Mouse (Mus musculus) forebrain, embryonic 12.5 days (tissue): ENCODE measurements at regions not wholly inside any gene's neighbourhood (a gene's known extent, or its start where the extent isn't known, plus 50 kb on each side); places are given as distances from the start of the nearest gene placed in this dataset.
"Not testable (repeated sequence)": the region's sequence is repeated elsewhere in the genome, so short reads cannot be mapped to it uniquely, and the experiment has no call there.

ENCODE experiments used
- ATAC-seq: fragments of 200-750 bp; cut with Nextera tagmentation; 2 replicates; pipeline ENCODE4 v1.8.0; 2017; ENCODE audit warnings: moderate TSS enrichment; ENCODE audit not compliant: low FRiP score
- H3K27ac ChIP-seq: fragments of 300-500 bp; sonication (generic); 2 replicates; pipeline ENCODE4 v1.5.1; 2016; ENCODE audit warnings: mild to moderate bottlenecking
- H3K27me3 ChIP-seq: fragments of 300-500 bp; sonication (generic); 2 replicates; pipeline ENCODE4 v1.6.1; 2016; ENCODE audit warnings: mild to moderate bottlenecking
- H3K36me3 ChIP-seq: fragments of 300-500 bp; sonication (generic); replicated peaks from 2 replicates; pipeline ENCODE4 v1.6.1; 2016; ENCODE audit warnings: mild to moderate bottlenecking
- H3K4me1 ChIP-seq: fragments of 300-500 bp; sonication (generic); 2 replicates; pipeline ENCODE4 v1.6.1; 2016
- H3K4me2 ChIP-seq: fragments of 300-500 bp; sonication (generic); 2 replicates; pipeline ENCODE4 v1.6.1; 2016; ENCODE audit warnings: mild to moderate bottlenecking, moderate library complexity
- H3K4me3 ChIP-seq: fragments of 300-500 bp; sonication (generic); replicated peaks from 2 replicates; pipeline ENCODE4 v1.5.1; 2016; ENCODE audit warnings: mild to moderate bottlenecking
- H3K9ac ChIP-seq: fragments of 300-500 bp; sonication (generic); 2 replicates; pipeline ENCODE4 v1.6.1; 2016; ENCODE audit warnings: mild to moderate bottlenecking
- H3K9me3 ChIP-seq: fragments of 300-500 bp; sonication (generic); 2 replicates; pipeline ENCODE4 v1.6.1; 2016
- WGBS: fragments of 180-500 bp; shearing (Covaris S2); methylation state at CpG from one replicate; pipeline ENCODE4 v1.1.7; 2016; 5-methylcytosine and 5-hydroxymethylcytosine counted together

DNA sequence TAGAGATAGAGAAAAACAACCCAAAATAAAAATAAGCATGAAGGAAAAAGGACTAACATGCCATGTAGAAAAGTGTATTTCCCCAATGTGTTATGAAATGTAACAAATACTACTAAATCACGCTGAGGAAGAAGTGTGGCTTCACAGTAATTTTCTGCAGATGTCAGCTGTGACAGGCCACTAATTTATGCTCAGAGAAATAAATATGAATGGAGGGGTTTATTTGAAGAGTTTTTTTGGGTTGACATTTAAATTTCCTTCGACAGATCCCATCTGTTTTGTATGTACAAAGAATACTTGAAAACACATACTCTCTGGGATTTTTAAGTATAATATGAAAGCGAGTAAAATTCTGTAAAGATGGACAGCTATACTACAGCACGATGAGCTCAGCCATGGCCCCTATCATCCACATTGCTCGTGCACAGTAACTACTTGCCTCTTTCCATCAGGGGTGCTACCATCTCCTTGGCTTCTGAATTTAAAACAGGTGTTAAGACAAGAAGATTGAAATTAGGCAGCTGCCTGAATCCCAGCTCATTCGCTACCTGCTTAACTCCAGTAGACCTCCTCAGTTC is 605.1 kb downstream of the Gm4340 start:
- Histone ChIP-seq H3K4me2 (no peak overlapping the region), H3K9me3 (no peaks in the 10 kb centered on the region), H3K9ac (no peak overlapping the region), H3K27me3 (no peaks in the 10 kb centered on the region), H3K4me3 (no peak overlapping the region), H3K4me1 (no peaks in the 10 kb centered on the region), H3K36me3 (no peaks in the 10 kb centered on the region), H3K27ac (no peak overlapping the region)
- ATAC-seq: no peak
- 81% methylated on average over 6 of the region's 6 CpGs for WGBS

GRCm38 (mm10) chr10:104804849-104805248 is 611.0 kb downstream of the Gm4340 start:
- ATAC-seq: no peak
- Histone ChIP-seq H3K4me2 (no peak overlapping the region), H3K9ac (no peak overlapping the region), H3K4me1 (no peaks in the 10 kb centered on the region), H3K9me3 (no peaks in the 10 kb centered on the region), H3K27ac (no peak overlapping the region), H3K4me3 (no peak overlapping the region), H3K36me3 (no peaks in the 10 kb centered on the region), H3K27me3 (no peaks in the 10 kb centered on the region)
- WGBS: 87% methylated on average over 1 of the region's 1 CpGs

DNA sequence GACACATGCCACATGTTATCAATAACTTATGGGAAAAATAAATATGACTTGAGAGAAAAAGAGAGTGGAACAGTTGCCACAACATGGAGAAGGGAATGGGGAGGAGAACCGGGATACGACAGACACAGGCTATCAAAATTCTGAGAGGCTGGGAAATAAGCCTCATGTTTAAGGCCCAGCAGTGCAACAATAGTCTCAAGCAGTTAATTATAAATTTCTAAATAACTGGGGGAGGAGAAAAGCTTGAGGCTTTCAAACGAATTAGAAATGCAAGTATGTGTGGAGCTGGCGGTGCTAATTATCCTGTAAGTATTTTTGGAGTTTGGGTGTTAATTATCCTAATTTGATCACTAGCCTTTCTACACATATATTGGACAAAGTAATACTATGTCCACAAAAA is 624.4 kb downstream of the Gm4340 start:
- H3K4me2 ChIP-seq: no peak overlapping the region
- no peak overlapping the region for H3K9ac ChIP-seq
- H3K4me1 ChIP-seq: no peaks in the 10 kb centered on the region
- no peaks in the 10 kb centered on the region for H3K9me3 ChIP-seq
- no peak overlapping the region for H3K4me3 ChIP-seq
- H3K36me3 ChIP-seq: no peaks in the 10 kb centered on the region
- no peak overlapping the region for H3K27ac ChIP-seq
- H3K27me3 ChIP-seq: no peaks in the 10 kb centered on the region
- WGBS: 41% methylated on average over 4 of the region's 4 CpGs
- peak; percentile 41; the same call in 1 of the 2 replicates for ATAC-seq

DNA sequence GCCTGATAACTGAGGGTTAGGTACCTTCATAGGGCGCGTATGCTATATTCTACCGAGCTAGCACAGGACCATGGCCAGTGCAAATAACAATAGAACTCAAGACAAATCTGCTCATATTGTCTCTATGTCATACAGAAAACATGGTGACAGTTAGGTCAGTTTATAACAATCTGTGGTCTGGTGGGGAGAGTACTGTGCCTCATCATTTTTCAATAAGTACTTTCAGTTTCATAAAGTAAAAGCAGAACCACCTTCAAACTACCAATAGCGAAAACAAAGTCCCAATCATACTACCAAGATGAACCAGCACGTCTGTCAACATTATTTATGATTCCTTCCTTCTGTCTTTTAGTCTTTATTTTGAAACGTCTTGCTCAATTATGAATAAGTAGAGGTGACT is 658.0 kb downstream of the Gm4340 start:
- no peak overlapping the region for H3K9ac ChIP-seq
- no peak for ATAC-seq
- no peak overlapping the region for H3K4me2 ChIP-seq
- H3K27ac ChIP-seq: no peak overlapping the region
- no peaks in the 10 kb centered on the region for H3K4me1 ChIP-seq
- no peaks in the 10 kb centered on the region for H3K27me3 ChIP-seq
- H3K4me3 ChIP-seq: no peak overlapping the region
- H3K9me3 ChIP-seq: no peaks in the 10 kb centered on the region
- H3K36me3 ChIP-seq: no peaks in the 10 kb centered on the region
- WGBS: 92% methylated on average over 6 of the region's 6 CpGs

DNA sequence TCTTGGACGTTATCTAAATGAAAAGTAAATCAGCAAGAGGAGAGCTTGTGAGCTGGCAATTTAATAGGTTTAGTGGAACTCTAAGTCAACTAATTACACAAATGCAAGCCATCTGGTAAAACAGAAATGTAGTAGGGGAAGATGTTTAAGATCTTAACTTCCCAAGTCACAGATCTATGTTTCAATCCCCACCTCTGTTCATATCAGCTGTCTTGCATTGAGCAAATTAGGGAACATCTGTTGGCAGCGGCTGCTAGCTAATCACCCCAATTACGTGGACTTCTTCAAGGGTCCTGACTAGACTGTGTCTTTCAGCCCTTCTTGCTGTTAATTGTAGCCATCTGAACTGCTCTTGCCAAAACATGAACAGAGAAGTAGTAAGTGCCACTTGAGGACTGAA is 659.3 kb downstream of the Gm4340 start:
- no peak overlapping the region for H3K4me2 ChIP-seq
- no peaks in the 10 kb centered on the region for H3K27me3 ChIP-seq
- no peaks in the 10 kb centered on the region for H3K9me3 ChIP-seq
- H3K4me3 ChIP-seq: no peak overlapping the region
- ATAC-seq: no peak
- 62% methylated on average over 3 of the region's 3 CpGs for WGBS
- H3K36me3 ChIP-seq: no peaks in the 10 kb centered on the region
- no peaks in the 10 kb centered on the region for H3K4me1 ChIP-seq
- H3K27ac ChIP-seq: no peak overlapping the region
- no peak overlapping the region for H3K9ac ChIP-seq

DNA sequence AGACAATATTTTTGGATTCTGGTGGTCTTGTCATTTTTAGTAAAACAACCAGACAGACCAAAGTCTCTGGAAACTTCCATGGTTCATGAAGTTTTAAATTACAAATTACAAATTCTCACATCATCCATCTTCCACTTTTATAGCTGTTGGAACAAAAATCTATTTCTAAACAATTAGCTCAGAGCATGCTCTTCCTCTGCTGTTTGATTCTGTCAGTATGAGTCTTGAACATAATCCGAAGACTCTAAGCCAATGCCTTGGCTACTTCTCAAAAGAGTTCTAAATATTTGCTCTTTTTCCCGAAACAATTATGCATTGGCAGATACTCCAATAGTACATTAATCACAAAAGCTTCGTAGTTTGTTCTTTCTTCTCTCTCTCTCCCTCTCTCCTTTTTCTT is 684.4 kb downstream of the Gm4340 start:
- no peak overlapping the region for H3K4me2 ChIP-seq
- H3K9me3 ChIP-seq: no peaks in the 10 kb centered on the region
- no peak overlapping the region for H3K9ac ChIP-seq
- H3K36me3 ChIP-seq: no peaks in the 10 kb centered on the region
- H3K27ac ChIP-seq: no peak overlapping the region
- H3K4me1 ChIP-seq: no peaks in the 10 kb centered on the region
- 91% methylated on average over 3 of the region's 3 CpGs for WGBS
- H3K27me3 ChIP-seq: no peaks in the 10 kb centered on the region
- no peak overlapping the region for H3K4me3 ChIP-seq
- no peak for ATAC-seq

GRCm38 (mm10) chr10:104914201-104914600 is 660.0 kb downstream of the Tmtc2 start:
- Histone ChIP-seq H3K4me1 (no peaks in the 10 kb centered on the region), H3K27me3 (no peaks in the 10 kb centered on the region), H3K9me3 (no peaks in the 10 kb centered on the region), H3K27ac (no peak overlapping the region), H3K4me3 (no peak overlapping the region), H3K9ac (no peak overlapping the region), H3K36me3 (no peaks in the 10 kb centered on the region), H3K4me2 (no peak overlapping the region)
- ATAC-seq: no peak
- WGBS: 82% methylated on average over 1 of the region's 1 CpGs

- ATAC-seq: no peak
- Histone ChIP-seq H3K4me1 (no peaks in the 10 kb centered on the region), H3K27ac (no peak overlapping the region), H3K36me3 (no peaks in the 10 kb centered on the region), H3K4me2 (no peak overlapping the region), H3K4me3 (no peak overlapping the region), H3K27me3 (no peaks in the 10 kb centered on the region), H3K9ac (no peak overlapping the region), H3K9me3 (no peaks in the 10 kb centered on the region)
- WGBS: 90% methylated on average over 1 of the region's 1 CpGs
Measured at GRCm38 (mm10) chr10:104915521-104915920, 658.7 kb downstream of the Tmtc2 start.

DNA sequence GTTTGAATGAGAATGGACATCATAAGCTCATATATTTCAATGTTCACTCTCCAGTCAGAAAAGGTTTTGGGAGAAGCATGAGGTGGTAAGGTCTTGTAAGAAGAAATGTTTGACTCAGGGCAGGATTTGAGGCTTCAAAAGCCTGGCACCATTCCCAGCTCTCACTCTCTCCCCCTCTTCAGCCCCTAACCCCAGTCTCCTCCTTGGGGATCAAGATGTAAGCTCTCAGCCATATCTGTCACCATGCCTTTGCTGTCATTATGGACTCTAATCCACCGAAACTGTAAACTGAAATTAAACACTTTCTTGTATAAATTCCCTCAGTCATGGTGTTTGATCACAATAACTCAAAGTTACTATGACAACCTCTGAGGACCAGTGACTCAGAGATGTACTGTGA is 637.6 kb downstream of the Tmtc2 start:
- Histone ChIP-seq H3K9me3 (no peaks in the 10 kb centered on the region), H3K4me1 (no peaks in the 10 kb centered on the region), H3K27ac (no peak overlapping the region), H3K9ac (no peak overlapping the region), H3K36me3 (no peaks in the 10 kb centered on the region), H3K27me3 (no peaks in the 10 kb centered on the region), H3K4me3 (no peak overlapping the region), H3K4me2 (no peak overlapping the region)
- ATAC-seq: no peak
- 80% methylated on average over 1 of the region's 1 CpGs for WGBS

DNA sequence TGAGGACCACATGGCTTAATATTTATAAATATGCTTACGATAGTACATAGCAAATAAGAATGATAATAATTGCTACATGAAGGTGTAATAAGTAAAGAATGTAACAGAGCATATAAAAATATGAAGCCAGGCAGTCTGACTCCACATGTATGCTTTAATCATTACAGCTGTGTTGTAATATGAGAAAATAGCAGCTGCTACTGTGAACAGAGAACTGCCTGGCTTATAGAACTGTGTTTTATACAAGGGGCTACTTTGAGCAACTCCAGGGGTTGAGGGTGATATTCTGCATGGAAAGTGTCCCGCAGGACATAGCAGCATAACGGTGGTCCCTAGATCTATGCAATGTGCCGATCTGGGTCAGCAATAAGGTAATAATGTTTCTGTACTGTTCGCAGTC is 627.9 kb downstream of the Tmtc2 start:
- no peak overlapping the region for H3K4me2 ChIP-seq
- no peaks in the 10 kb centered on the region for H3K4me1 ChIP-seq
- no peak for ATAC-seq
- 96% methylated on average over 5 of the region's 5 CpGs for WGBS
- no peaks in the 10 kb centered on the region for H3K9me3 ChIP-seq
- no peak overlapping the region for H3K4me3 ChIP-seq
- no peak overlapping the region for H3K9ac ChIP-seq
- H3K36me3 ChIP-seq: no peaks in the 10 kb centered on the region
- no peak overlapping the region for H3K27ac ChIP-seq
- no peaks in the 10 kb centered on the region for H3K27me3 ChIP-seq

DNA sequence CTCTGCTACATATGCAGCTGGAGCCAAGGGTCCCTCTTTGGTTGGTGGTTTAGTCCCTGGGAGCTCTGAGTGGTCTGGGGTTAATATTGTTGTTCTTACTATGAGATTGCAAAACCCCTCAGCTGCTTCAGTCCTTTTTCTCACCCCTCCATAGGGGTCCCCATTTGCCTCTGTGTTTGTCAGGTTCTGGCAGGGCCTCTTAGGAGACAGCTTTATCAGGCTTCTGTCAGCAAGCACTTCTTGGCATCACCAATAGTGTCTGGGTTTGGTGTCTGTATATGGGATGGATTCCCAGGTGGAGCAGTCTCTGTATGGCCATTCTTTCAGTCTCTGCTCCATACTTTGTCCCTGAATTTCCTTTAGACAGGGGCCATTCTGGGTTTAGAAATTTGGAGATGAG is 625.4 kb downstream of the Tmtc2 start:
- not testable (repeated sequence) for ATAC-seq, H3K9ac ChIP-seq, H3K27ac ChIP-seq, H3K36me3 ChIP-seq, H3K27me3 ChIP-seq, H3K9me3 ChIP-seq, H3K4me2 ChIP-seq, H3K4me1 ChIP-seq, H3K4me3 ChIP-seq

DNA sequence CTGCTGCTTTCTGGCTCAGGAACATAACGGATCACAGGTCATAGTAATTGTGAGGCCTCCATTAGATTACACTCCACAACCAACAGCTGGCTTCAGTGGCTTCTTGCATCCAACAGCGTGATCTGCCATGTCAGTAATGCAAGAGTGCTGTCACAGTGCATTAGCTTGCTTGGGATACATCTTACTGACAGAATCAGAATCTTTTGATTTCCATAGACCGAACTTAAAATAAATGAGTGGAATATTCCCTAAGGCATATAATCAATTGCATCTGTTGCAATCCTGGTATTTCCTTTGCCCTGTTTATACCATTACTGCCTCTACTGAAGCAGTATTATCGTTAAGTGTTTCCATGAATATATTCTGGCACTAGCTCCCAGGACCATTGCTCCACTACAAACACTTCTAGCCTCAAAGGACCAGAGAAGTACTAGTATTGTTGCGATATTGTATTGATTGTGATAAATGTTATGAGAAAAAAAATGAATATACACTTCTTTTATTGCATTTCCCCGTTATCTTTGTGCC is 605.8 kb downstream of the Tmtc2 start:
- no peak overlapping the region for H3K9ac ChIP-seq
- 88% methylated on average over 6 of the region's 6 CpGs for WGBS

More for the DNA sequence above, 605.8 kb downstream of the Tmtc2 start:
- no peaks in the 10 kb centered on the region for H3K9me3 ChIP-seq
- H3K4me2 ChIP-seq: no peak overlapping the region
- no peak for ATAC-seq
- H3K27ac ChIP-seq: no peak overlapping the region
- no peaks in the 10 kb centered on the region for H3K36me3 ChIP-seq
- no peaks in the 10 kb centered on the region for H3K27me3 ChIP-seq
- H3K4me3 ChIP-seq: no peak overlapping the region
- H3K4me1 ChIP-seq: no peaks in the 10 kb centered on the region
